Mouse (Mus musculus) forebrain, embryonic 16.5 days (tissue): ENCODE results near the gene Dcaf1. TPM values are rescaled to one million over a fixed set of nuclear protein-coding genes. Genes with fewer than 3 reads are reported as not detected.
A peak's percentile ranks its signal among the peaks of the same experiment; 100 is the strongest.

Experiments
- ATAC-seq: fragments of 200-750 bp; cut with Nextera tagmentation; 2 replicates; pipeline ENCODE4 v1.8.0; 2017; ENCODE audit warnings: mild to moderate bottlenecking, moderate library complexity
- H3K27ac ChIP-seq: fragments of 300-500 bp; sonication (generic); 2 replicates; pipeline ENCODE4 v1.5.1; 2014; ENCODE audit warnings: low read length, control low read depth
- H3K27me3 ChIP-seq: fragments of 300-500 bp; sonication (generic); replicated peaks from 2 replicates; pipeline ENCODE4 v1.6.1; 2014; ENCODE audit warnings: low read length; ENCODE audit not compliant: control insufficient read depth, insufficient read depth
- H3K36me3 ChIP-seq: fragments of 300-500 bp; sonication (generic); 2 replicates; pipeline ENCODE4 v1.6.1; 2014; ENCODE audit not compliant: control insufficient read depth, insufficient read depth
- H3K4me1 ChIP-seq: fragments of 300-500 bp; sonication (generic); replicated peaks from 2 replicates; pipeline ENCODE4 v1.6.1; 2014; ENCODE audit warnings: low read length; ENCODE audit not compliant: control insufficient read depth, insufficient read depth
- H3K4me2 ChIP-seq: fragments of 300-500 bp; sonication (generic); 2 replicates; pipeline ENCODE4 v1.6.1; 2014; ENCODE audit warnings: mild to moderate bottlenecking, low read length, control low read depth
- H3K4me3 ChIP-seq: fragments of 300-500 bp; sonication (generic); replicated peaks from 2 replicates; pipeline ENCODE4 v1.5.1; 2014; ENCODE audit warnings: mild to moderate bottlenecking, low read length, control low read depth
- H3K9ac ChIP-seq: fragments of 300-500 bp; sonication (generic); replicated peaks from 2 replicates; pipeline ENCODE4 v1.6.1; 2014; ENCODE audit warnings: low read depth, low read length, control low read depth
- H3K9me3 ChIP-seq: fragments of 300-500 bp; sonication (generic); 2 replicates; pipeline ENCODE4 v1.6.1; 2016; ENCODE audit warnings: low read length; ENCODE audit not compliant: control insufficient read depth
- WGBS: fragments of 180-500 bp; shearing (Covaris S2); extraction: QIAGEN DNeasy Blood & Tissue Kit; methylation state at CpG from one replicate; pipeline ENCODE4 v1.1.7; 2014; 5-methylcytosine and 5-hydroxymethylcytosine counted together
- polyA plus RNA-seq: library from polyadenylated mRNA; unstranded; fragments of >200 nt; fragmentation: Nextera tagmentation; extraction: Ambion mirVana; gene quantifications from 2 replicates; pipeline ENCODE4 v1.2.1, GENCODE M21; 2015

Gene Dcaf1
- polyA plus RNA-seq, 1 experiment from 2014 or later: 23.9 TPM

GRCm38 (mm10) chr9:106856664-106857063 lies 35.0 kb downstream of the Dcaf1 start:
- Histone ChIP-seq H3K27me3 (no peaks in the 10 kb centered on the region), H3K4me3 (no peak overlapping the region), H3K36me3 (peaks cover 35% of the 10 kb centered on the region), H3K4me2 (no peak overlapping the region), H3K4me1 (no peaks in the 10 kb centered on the region), H3K9ac (no peak overlapping the region), H3K9me3 (no peaks in the 10 kb centered on the region), H3K27ac (no peak overlapping the region)
- no peak for ATAC-seq
- 87% methylated on average over 3 of the region's 3 CpGs for WGBS

DNA sequence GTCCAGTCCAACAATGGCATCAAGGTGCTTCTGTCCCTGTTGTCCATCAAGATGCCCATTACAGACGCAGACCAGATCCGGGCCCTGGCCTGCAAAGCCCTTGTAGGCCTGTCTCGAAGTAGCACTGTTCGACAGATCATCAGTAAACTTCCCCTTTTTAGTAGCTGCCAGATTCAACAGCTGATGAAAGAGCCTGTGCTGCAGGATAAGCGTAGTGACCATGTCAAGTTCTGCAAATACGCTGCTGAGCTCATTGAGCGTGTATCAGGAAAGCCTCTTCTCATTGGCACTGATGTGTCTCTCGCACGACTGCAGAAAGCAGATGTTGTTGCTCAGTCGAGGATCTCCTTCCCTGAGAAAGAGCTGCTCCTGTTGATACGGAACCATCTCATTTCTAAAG lies 36.4 kb downstream of the Dcaf1 start:
- ATAC-seq: no peak

GRCm38 (mm10) chr9:106874216-106874615 lies 52.5 kb downstream of the Dcaf1 start:
- H3K4me3 ChIP-seq: no peak overlapping the region
- peaks cover 22% of the 10 kb centered on the region for H3K36me3 ChIP-seq
- no peaks in the 10 kb centered on the region for H3K9me3 ChIP-seq
- no peaks in the 10 kb centered on the region for H3K4me1 ChIP-seq
- H3K27ac ChIP-seq: no peak overlapping the region
- WGBS: 84% methylated on average over 5 of the region's 5 CpGs
- ATAC-seq: no peak
- H3K4me2 ChIP-seq: no peak overlapping the region
- no peak overlapping the region for H3K9ac ChIP-seq
- no peaks in the 10 kb centered on the region for H3K27me3 ChIP-seq

More for the DNA sequence above, 36.4 kb downstream of the Dcaf1 start:
- H3K9ac ChIP-seq: no peak overlapping the region
- no peaks in the 10 kb centered on the region for H3K9me3 ChIP-seq
- no peak overlapping the region for H3K4me2 ChIP-seq
- WGBS: 95% methylated on average over 11 of the region's 11 CpGs
- no peak overlapping the region for H3K4me3 ChIP-seq
- peaks cover 38% of the 10 kb centered on the region for H3K36me3 ChIP-seq
- no peaks in the 10 kb centered on the region for H3K4me1 ChIP-seq
- H3K27me3 ChIP-seq: no peaks in the 10 kb centered on the region
- H3K27ac ChIP-seq: no peak overlapping the region

DNA sequence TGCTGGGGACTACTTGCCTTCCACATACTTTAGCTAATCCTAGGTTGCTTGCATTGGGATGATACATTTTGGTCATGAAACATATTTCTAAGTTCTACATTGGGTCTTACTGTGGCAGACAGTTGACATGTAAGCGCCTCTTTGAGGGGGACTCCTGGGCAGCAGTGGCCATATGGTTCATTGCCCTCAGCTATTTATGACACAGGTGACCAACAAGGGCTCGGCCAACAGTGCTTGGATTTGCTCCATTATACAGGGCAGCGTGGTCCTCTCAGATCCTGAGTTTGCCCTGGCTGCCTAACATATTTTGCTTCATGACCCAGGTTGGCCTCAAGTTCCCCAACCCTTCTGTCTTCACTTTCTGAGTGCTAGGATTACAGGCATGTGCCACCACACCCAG lies 55.0 kb downstream of the Dcaf1 start:
- Histone ChIP-seq H3K27ac (no peak overlapping the region), H3K4me1 (peaks cover 3% of the 10 kb centered on the region), H3K9me3 (no peaks in the 10 kb centered on the region), H3K27me3 (no peaks in the 10 kb centered on the region), H3K9ac (no peak overlapping the region), H3K36me3 (peaks cover 27% of the 10 kb centered on the region), H3K4me3 (no peak overlapping the region), H3K4me2 (no peak overlapping the region)
- WGBS: 91% methylated on average over 3 of the region's 3 CpGs
- ATAC-seq: no peak

DNA sequence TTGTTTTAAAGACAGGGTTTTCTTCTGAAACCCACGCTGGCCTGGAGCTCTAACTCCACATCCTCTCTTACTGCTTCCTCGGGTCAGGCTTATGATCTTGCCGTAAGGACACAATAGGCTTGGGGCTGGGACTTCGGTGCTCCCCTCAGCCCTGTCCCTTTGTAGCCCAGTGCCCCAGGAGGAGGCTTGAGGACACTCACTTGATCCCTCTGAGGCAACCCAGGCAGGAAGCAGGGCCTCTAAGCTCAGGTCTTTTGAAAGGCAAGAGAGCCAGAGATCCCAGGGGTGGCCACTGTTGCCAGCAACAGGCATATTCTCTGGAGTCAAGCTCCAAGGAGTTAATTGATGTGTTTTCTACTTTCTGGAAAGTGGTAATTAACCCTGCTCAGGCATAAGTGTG lies 57.8 kb downstream of the Dcaf1 start:
- Histone ChIP-seq H3K9ac (no peak overlapping the region), H3K27me3 (no peaks in the 10 kb centered on the region), H3K9me3 (no peaks in the 10 kb centered on the region), H3K4me3 (no peak overlapping the region), H3K36me3 (peaks cover 22% of the 10 kb centered on the region), H3K27ac (no peak overlapping the region), H3K4me1 (peaks cover 30% of the 10 kb centered on the region), H3K4me2 (no peak overlapping the region)
- 48% methylated on average over 4 of the region's 4 CpGs for WGBS
- ATAC-seq: no peak

DNA sequence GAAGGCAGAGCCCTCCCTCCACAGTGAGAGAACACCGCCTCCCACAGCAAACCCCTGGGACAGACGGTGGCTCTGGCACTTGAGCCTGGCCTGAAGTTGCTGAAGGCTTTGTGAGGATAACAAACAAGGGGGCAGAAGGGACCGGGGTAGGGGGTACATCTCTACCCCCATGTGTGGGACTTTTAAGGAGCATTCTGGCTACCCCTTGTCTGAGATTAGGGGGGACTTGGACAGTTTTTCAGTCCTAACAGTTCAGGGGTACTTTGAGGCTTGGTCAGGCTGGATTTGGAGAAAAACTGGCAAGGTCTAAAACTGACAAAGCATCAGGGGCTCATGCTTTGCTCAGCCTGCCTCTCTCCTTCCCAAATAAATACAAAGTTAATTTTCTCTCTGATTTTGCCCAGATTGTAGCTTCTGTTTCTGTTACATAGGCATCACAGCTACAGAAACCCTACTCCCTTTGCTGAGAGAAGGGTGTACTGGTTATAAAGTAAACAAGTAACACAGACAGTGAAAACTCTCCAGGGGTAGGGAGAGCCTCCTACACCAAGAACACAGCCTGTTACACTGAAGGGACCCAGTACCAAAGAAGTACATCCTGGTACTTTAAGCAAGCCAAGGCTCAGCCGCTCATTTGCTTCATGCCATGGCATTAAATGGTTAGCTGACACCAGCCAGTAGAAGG lies 59.5 kb downstream of the Dcaf1 start:
- peaks cover 45% of the 10 kb centered on the region for H3K4me1 ChIP-seq

DNA sequence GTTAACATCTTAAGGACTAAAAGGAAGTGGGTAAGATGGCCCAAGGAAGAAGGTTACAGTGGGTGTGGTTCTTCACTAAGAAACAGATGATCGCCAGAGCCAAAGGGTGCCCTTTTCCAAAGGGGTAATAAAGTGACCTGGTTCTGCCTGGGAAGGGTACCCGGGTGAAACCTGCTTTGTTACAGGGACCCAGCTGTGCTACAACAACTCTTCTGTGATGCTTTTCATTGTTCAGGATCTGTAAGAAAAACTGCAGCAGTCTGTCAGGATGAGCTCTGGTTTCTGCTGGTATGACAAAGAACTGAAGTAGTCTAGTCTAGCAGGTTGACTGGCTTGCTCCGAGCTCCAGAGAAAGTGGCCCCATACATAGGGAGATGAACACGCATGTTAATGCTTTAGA lies 60.5 kb downstream of the Dcaf1 start:
- H3K27me3 ChIP-seq: no peaks in the 10 kb centered on the region
- ATAC-seq: no peak
- no peaks in the 10 kb centered on the region for H3K9me3 ChIP-seq
- 74% methylated on average over 4 of the region's 4 CpGs for WGBS
- no peak overlapping the region for H3K4me3 ChIP-seq
- H3K4me2 ChIP-seq: no peak overlapping the region
- peaks cover 15% of the 10 kb centered on the region; the same call in 1 of the 2 replicates for H3K36me3 ChIP-seq
- H3K9ac ChIP-seq: no peak overlapping the region
- H3K27ac ChIP-seq: no peak overlapping the region
- H3K4me1 ChIP-seq: peaks cover 45% of the 10 kb centered on the region

More for the DNA sequence above, 59.5 kb downstream of the Dcaf1 start:
- no peak overlapping the region for H3K4me3 ChIP-seq
- no peaks in the 10 kb centered on the region for H3K27me3 ChIP-seq
- H3K4me2 ChIP-seq: no peak overlapping the region
- 57% methylated on average over 4 of the region's 4 CpGs for WGBS
- no peak overlapping the region for H3K9ac ChIP-seq
- H3K27ac ChIP-seq: no peak overlapping the region
- H3K9me3 ChIP-seq: no peaks in the 10 kb centered on the region
- H3K36me3 ChIP-seq: peaks cover 20% of the 10 kb centered on the region
- no peak for ATAC-seq

GRCm38 (mm10) chr9:106883085-106883484 lies 61.4 kb downstream of the Dcaf1 start:
- Histone ChIP-seq H3K9ac (0 out of 2 replicates have a peak overlapping the region, but pooled peaks have one; percentile 5), H3K4me2 (peak overlapping the region; percentile 42), H3K36me3 (0 out of 2 replicates have a peak, but pooled peaks cover 15% of the 10 kb centered on the region)

DNA sequence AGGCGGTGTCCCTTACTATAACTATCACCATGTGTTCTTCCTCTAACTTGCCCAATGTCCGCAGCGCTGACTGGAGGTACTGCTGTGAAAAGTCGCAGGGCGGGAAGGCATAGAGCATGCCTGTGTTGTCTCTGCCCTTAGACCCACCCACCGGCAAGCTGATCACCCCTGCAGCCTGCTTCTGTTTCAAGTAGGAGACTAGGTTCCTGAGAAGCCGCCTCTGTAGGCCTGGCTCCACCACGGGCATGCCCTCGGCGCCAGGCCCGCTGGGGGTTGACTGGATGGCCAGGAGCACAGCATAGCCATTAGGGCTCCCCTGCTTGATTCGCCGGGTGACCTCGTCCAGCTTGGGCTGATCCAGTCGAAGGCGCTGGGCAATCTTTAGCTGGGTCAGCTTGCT lies 62.6 kb downstream of the Dcaf1 start:
- Histone ChIP-seq H3K4me3 (peak overlapping the region; percentile 94), H3K9me3 (no peaks in the 10 kb centered on the region), H3K36me3 (peaks cover 12% of the 10 kb centered on the region), H3K27me3 (no peaks in the 10 kb centered on the region), H3K4me1 (peaks cover 61% of the 10 kb centered on the region), H3K4me2 (peak overlapping the region; percentile 100), H3K9ac (peak overlapping the region; percentile 99), H3K27ac (no peak overlapping the region)
- 53% methylated on average over 16 of the region's 16 CpGs for WGBS
- ATAC-seq: no peak

More at GRCm38 (mm10) chr9:106883085-106883484, 61.4 kb downstream of the Dcaf1 start:
- Histone ChIP-seq H3K27ac (no peak overlapping the region), H3K27me3 (no peaks in the 10 kb centered on the region), H3K9me3 (no peaks in the 10 kb centered on the region), H3K4me3 (peak overlapping the region; percentile 10), H3K4me1 (peaks cover 53% of the 10 kb centered on the region)
- ATAC-seq: no peak
- 67% methylated on average over 3 of the region's 3 CpGs for WGBS
